Mouse (Mus musculus): ENCODE measurements around the gene Fam241a. TPM values are rescaled to one million over a fixed set of nuclear protein-coding genes. Genes with fewer than 3 reads are reported as not detected.
A peak's percentile ranks its signal among the peaks of the same experiment; 100 is the strongest.

Fam241a gene
- polyA plus RNA-seq, 1 experiment from 2014 or later = 15.1 TPM

DNA sequence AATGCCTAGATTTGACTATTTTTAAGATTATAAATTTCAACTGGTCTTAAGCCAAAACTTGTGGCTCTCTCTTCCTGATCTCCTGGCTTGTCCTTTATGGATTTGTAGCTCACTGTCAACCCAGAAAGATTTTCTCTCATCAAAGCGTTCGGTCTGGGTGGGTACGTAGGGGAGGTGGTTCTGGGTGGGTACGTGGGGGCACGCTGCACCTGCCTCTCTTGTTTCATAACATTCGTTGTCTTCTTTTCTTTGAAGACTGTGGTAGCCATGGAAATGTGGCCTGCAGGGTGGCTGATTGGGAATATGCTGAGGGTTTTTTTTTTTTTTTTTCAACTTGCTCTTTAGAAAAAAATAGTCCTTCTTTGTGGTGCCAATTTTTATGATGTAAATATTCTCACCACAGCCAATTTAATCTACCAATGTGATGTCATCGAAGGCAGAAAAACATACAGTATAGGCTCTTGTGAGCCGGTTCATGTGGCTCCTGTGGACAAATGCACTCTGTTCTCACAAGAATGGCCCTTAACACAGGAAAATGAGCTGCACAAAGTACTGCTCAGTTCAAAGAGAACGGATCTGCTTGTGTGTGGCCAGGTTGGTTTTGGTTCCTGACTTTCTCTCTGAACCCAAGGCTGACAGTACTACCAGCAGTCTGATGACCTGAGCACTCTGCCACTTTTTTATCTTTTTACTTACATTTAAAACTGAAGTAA is 27.9 kb downstream of the Fam241a start:
- 80% methylated on average over 9 of the region's 9 CpGs for WGBS
- Histone ChIP-seq H3K4me3 (replicated peaks; ENCODE audit: low read length) (no peak overlapping the region), H3K27me3 (ENCODE audit: control insufficient read depth, insufficient read depth, low read length) (no peaks in the 10 kb centered on the region), H3K4me2 (ENCODE audit: low read depth, low read length) (no peak overlapping the region), H3K36me3 (ENCODE audit: control insufficient read depth, insufficient read depth, low read length) (no peaks in the 10 kb centered on the region), H3K9me3 (replicated peaks; ENCODE audit: control insufficient read depth, low read length) (no peaks in the 10 kb centered on the region), H3K9ac (ENCODE audit: low read length) (no peak overlapping the region), H3K4me1 (ENCODE audit: control insufficient read depth, insufficient read depth, low read length) (peaks cover 19% of the 10 kb centered on the region), H3K27ac (ENCODE audit: low read length) (no peak overlapping the region)
- no peak for ATAC-seq (ENCODE audit: insufficient read depth, low FRiP score)

DNA sequence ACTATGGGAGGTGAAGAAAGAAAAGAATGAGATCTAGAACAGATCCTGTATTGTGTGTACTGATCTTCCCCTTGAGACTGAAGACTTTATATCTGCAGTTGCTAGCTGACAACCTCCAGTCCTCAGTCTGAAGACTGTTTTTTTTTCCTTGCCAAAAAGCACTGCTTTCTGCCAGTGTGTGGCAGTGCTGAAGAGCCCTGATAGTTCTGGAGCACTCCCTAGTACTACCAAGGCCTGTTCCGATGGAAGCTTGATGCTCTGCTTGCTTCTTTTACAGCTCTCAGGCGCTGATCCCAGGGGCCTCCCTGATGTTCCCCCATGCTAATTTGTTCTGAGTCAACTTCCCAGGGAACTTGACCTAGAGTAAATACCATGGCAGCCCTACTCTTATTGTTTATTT is 31.9 kb downstream of the Fam241a start:
- H3K27ac ChIP-seq (ENCODE audit: low read length) = peak overlapping the region; percentile 81
- H3K36me3 ChIP-seq (ENCODE audit: control insufficient read depth, insufficient read depth, low read length) = no peaks in the 10 kb centered on the region
- peaks cover 17% of the 10 kb centered on the region for H3K4me1 ChIP-seq (ENCODE audit: control insufficient read depth, insufficient read depth, low read length)
- WGBS = 24% methylated on average over 2 of the region's 2 CpGs
- no peak for ATAC-seq (ENCODE audit: insufficient read depth, low FRiP score)
- no peak overlapping the region for H3K4me2 ChIP-seq (ENCODE audit: low read depth, low read length)
- H3K9ac ChIP-seq (ENCODE audit: low read length) = no peak overlapping the region
- no peaks in the 10 kb centered on the region for H3K9me3 ChIP-seq (replicated peaks; ENCODE audit: control insufficient read depth, low read length)
- H3K27me3 ChIP-seq (ENCODE audit: control insufficient read depth, insufficient read depth, low read length) = no peaks in the 10 kb centered on the region
- no peak overlapping the region for H3K4me3 ChIP-seq (replicated peaks; ENCODE audit: low read length)

DNA sequence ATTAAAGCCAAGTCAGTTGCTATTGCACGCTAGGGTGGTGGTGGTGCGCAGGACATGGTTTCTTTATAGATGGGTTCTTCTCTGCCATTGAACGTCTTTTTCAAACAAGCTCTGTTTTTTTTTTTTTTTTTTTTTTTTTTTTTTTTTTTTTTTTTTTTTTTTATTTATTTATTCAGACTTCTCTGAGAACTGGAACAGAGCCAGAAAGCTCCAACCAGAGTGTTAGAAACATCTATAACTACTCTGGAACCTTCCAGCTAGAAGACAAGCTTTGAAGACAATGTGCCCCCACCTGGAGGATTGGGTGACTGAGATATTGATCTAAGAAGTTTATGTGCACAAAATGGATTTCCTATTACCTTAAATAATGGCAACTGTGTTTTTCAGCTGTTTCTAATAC is 32.6 kb downstream of the Fam241a start:
- Histone ChIP-seq H3K4me1 (ENCODE audit: control insufficient read depth, insufficient read depth, low read length) (peaks cover 17% of the 10 kb centered on the region), H3K9me3 (replicated peaks; ENCODE audit: control insufficient read depth, low read length) (no peaks in the 10 kb centered on the region), H3K4me3 (replicated peaks; ENCODE audit: low read length) (no peak overlapping the region), H3K9ac (ENCODE audit: low read length) (no peak overlapping the region), H3K4me2 (ENCODE audit: low read depth, low read length) (no peak overlapping the region), H3K27me3 (ENCODE audit: control insufficient read depth, insufficient read depth, low read length) (no peaks in the 10 kb centered on the region), H3K36me3 (ENCODE audit: control insufficient read depth, insufficient read depth, low read length) (no peaks in the 10 kb centered on the region), H3K27ac (ENCODE audit: low read length) (peak overlapping the region; percentile 81)
- no peak for ATAC-seq (ENCODE audit: insufficient read depth, low FRiP score)
- WGBS = 44% methylated on average over 3 of the region's 3 CpGs

DNA sequence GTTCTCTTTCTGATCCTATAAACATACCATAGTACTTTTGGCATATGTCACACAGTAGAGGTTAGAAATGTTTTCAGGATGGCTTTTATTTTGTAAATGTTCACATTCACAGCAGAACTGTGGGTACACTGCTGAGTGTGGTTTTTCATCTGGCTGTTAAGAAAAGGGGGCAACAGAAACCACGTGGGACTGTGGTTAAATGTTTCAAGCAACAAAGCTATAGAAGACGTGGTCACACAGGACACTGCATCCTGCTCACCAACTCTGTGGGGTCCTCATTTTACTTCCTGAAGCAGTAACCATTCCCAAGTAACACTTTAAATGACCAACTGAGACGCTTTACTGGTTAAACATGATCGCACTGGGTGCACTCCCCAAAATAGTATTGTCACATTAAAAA is 33.6 kb downstream of the Fam241a start:
- 65% methylated on average over 4 of the region's 4 CpGs for WGBS
- no peak overlapping the region for H3K4me3 ChIP-seq (replicated peaks; ENCODE audit: low read length)
- H3K9ac ChIP-seq (ENCODE audit: low read length) = no peak overlapping the region
- no peak for ATAC-seq (ENCODE audit: insufficient read depth, low FRiP score)
- H3K4me2 ChIP-seq (ENCODE audit: low read depth, low read length) = no peak overlapping the region
- no peaks in the 10 kb centered on the region for H3K27me3 ChIP-seq (ENCODE audit: control insufficient read depth, insufficient read depth, low read length)
- H3K36me3 ChIP-seq (ENCODE audit: control insufficient read depth, insufficient read depth, low read length) = no peaks in the 10 kb centered on the region
- peaks cover 17% of the 10 kb centered on the region for H3K4me1 ChIP-seq (ENCODE audit: control insufficient read depth, insufficient read depth, low read length)
- peak overlapping the region; percentile 64 for H3K27ac ChIP-seq (ENCODE audit: low read length)
- no peaks in the 10 kb centered on the region for H3K9me3 ChIP-seq (replicated peaks; ENCODE audit: control insufficient read depth, low read length)

DNA sequence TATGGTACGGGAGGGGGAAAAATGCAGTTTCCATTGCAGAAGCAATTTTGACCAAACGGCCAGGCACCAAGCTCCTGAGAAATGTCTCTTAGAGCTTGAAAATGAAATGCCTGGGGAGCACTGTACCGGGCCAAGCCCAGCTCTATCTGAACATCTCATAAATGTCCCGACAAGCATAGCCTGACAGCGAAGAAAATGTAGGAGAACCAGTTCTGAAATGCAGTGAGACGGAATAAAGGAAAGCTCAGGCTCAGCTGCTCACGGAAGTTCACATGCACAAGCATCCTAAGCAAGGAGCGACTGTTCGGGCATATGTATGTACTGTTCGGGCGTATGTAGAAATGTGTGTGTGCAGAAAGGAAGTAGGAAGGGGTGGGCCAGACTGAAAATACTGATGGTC is 34.8 kb downstream of the Fam241a start:
- no peaks in the 10 kb centered on the region for H3K9me3 ChIP-seq (replicated peaks; ENCODE audit: control insufficient read depth, low read length)
- H3K27me3 ChIP-seq (ENCODE audit: control insufficient read depth, insufficient read depth, low read length) = no peaks in the 10 kb centered on the region
- ATAC-seq (ENCODE audit: insufficient read depth, low FRiP score) = peak; percentile 82; the same call in 1 of the 2 replicates
- H3K27ac ChIP-seq (ENCODE audit: low read length) = peak overlapping the region; percentile 93
- H3K36me3 ChIP-seq (ENCODE audit: control insufficient read depth, insufficient read depth, low read length) = no peaks in the 10 kb centered on the region
- no peak overlapping the region for H3K9ac ChIP-seq (ENCODE audit: low read length)
- peak overlapping the region; percentile 13; the same call in 1 of the 2 replicates for H3K4me2 ChIP-seq (ENCODE audit: low read depth, low read length)
- 63% methylated on average over 11 of the region's 11 CpGs for WGBS
- peaks cover 12% of the 10 kb centered on the region for H3K4me1 ChIP-seq (ENCODE audit: control insufficient read depth, insufficient read depth, low read length)
- H3K4me3 ChIP-seq (replicated peaks; ENCODE audit: low read length) = no peak overlapping the region

DNA sequence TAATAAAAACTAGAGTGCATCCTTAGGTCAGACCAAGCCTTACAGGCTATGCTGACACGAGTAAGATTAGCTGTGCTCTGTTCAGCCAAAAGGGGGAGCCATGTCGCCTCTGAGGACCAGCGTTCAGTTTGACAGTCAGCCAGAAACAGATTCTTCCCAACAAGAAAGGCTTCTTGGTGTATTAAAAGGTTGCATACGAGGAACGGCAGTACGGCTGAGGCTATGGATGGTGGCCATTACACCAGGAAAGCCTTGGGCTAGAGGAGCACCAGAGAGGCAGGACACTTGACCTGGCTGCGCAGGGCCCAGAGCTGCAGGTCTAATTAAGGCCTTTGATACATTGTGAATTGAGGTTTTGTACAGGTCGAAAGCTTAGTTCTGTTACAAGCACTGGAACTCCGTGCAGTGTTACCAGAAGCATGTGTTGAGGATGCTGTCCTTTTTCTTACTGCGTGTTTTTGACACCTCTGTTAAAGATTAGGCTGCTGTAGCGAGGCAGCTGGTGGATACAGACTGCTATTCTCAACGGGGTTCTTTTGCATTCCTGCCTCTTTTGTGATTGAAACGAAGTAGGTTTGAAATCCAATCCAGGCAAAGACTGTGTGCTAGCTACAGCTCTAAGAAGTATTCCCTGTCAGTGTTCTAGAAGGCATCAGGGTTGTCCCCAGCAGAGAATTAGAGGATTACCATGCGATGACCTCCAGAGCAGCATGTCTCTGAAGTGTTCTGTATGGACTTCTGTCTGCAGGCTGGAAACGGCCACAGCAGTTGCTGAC is 42.5 kb downstream of the Fam241a start:
- ATAC-seq (ENCODE audit: insufficient read depth, low FRiP score) = peak; percentile 67; the same call in 1 of the 2 replicates
- H3K27ac ChIP-seq (ENCODE audit: low read length) = no peak overlapping the region
- WGBS = 29% methylated on average over 15 of the region's 15 CpGs

DNA sequence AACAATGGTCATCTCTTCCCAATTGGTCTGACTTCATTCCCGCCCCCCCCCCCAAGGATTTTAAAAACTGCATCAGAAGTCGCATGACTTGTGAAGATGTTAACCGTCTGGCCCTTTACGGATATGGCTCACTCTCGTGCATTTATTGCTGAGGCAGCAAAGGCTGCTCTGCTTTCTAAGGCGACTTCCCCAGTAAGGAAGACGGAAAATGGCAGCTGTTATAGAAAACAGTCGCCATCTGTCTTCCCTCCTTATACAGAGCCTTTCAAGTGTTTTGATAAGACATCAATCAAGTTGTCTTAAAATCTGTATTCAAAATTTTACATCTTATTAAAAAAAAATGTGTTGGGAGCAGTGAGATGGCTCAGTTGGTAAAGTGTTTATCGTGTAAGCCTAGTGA is 43.4 kb downstream of the Fam241a start:
- 0 out of 2 replicates have a peak, but pooled peaks cover 3% of the 10 kb centered on the region for H3K4me1 ChIP-seq (ENCODE audit: control insufficient read depth, insufficient read depth, low read length)
- H3K27ac ChIP-seq (ENCODE audit: low read length) = no peak overlapping the region
- no peak overlapping the region for H3K4me2 ChIP-seq (ENCODE audit: low read depth, low read length)
- no peak for ATAC-seq (ENCODE audit: insufficient read depth, low FRiP score)
- 63% methylated on average over 9 of the region's 9 CpGs for WGBS
- no peaks in the 10 kb centered on the region for H3K27me3 ChIP-seq (ENCODE audit: control insufficient read depth, insufficient read depth, low read length)
- no peak overlapping the region for H3K9ac ChIP-seq (ENCODE audit: low read length)
- H3K9me3 ChIP-seq (replicated peaks; ENCODE audit: control insufficient read depth, low read length) = no peaks in the 10 kb centered on the region
- no peaks in the 10 kb centered on the region for H3K36me3 ChIP-seq (ENCODE audit: control insufficient read depth, insufficient read depth, low read length)
- H3K4me3 ChIP-seq (replicated peaks; ENCODE audit: low read length) = no peak overlapping the region

More for the DNA sequence above, 42.5 kb downstream of the Fam241a start:
- Histone ChIP-seq H3K4me1 (ENCODE audit: control insufficient read depth, insufficient read depth, low read length) (0 out of 2 replicates have a peak, but pooled peaks cover 3% of the 10 kb centered on the region), H3K9me3 (replicated peaks; ENCODE audit: control insufficient read depth, low read length) (no peaks in the 10 kb centered on the region), H3K9ac (ENCODE audit: low read length) (no peak overlapping the region), H3K27me3 (ENCODE audit: control insufficient read depth, insufficient read depth, low read length) (no peaks in the 10 kb centered on the region), H3K4me3 (replicated peaks; ENCODE audit: low read length) (no peak overlapping the region), H3K4me2 (ENCODE audit: low read depth, low read length) (no peak overlapping the region), H3K36me3 (ENCODE audit: control insufficient read depth, insufficient read depth, low read length) (no peaks in the 10 kb centered on the region)

DNA sequence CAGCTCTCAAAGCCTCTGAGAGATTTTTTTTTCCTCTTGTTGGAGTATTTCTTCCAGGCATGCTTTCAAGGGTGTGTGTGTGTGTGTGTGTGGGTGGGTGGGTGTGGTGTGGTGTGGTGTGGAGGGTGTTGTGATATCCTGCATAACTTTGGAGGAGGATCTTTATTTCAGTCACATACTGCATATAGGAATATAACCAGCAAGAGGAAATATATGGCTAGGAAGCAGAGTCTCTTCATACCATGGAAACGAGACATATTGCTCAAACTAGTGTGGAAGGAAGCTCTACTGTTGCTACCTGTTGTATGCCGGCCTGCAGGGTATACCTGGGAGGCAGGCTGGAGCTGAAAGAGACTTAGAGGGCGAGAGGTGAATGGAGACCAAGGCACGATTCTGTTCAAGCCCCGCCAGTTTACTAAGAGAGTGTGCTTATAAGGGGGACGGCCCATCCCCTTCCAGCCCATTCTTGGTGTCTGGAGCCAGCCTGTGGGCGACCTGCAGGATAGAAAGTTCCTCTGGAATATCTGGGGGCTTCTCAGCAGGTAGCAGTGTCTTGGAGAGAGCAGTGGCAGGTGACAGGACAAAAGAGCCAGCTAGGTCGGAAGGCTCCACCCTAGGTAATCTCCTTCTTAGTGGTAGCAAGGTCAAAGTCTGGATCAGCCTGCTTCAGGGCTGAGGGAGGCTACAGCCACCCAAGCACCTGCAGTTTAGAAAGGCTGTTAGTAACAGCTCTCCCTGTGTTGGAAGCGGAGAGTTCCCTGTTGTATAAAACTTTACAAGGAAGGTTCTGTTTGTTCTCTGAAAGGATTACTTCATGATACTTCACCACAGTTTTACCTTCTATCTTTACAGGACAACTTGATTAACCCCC is 45.1 kb downstream of the Fam241a start:
- Histone ChIP-seq H3K4me2 (ENCODE audit: low read depth, low read length) (no peak overlapping the region), H3K27ac (ENCODE audit: low read length) (peak overlapping the region; percentile 3; the same call in 1 of the 2 replicates)

More for the DNA sequence above, 45.1 kb downstream of the Fam241a start:
- Histone ChIP-seq H3K9me3 (replicated peaks; ENCODE audit: control insufficient read depth, low read length) (no peaks in the 10 kb centered on the region), H3K9ac (ENCODE audit: low read length) (no peak overlapping the region), H3K27me3 (ENCODE audit: control insufficient read depth, insufficient read depth, low read length) (no peaks in the 10 kb centered on the region), H3K4me1 (ENCODE audit: control insufficient read depth, insufficient read depth, low read length) (0 out of 2 replicates have a peak, but pooled peaks cover 3% of the 10 kb centered on the region), H3K36me3 (ENCODE audit: control insufficient read depth, insufficient read depth, low read length) (no peaks in the 10 kb centered on the region), H3K4me3 (replicated peaks; ENCODE audit: low read length) (no peak overlapping the region)
- 56% methylated on average over 9 of the region's 9 CpGs for WGBS
- no peak for ATAC-seq (ENCODE audit: insufficient read depth, low FRiP score)

Data from stomach, embryonic 16.5 days (tissue).